Mouse (Mus musculus): Measurements from ENCODE around the gene Trabd2b.

Gene Trabd2b

DNA sequence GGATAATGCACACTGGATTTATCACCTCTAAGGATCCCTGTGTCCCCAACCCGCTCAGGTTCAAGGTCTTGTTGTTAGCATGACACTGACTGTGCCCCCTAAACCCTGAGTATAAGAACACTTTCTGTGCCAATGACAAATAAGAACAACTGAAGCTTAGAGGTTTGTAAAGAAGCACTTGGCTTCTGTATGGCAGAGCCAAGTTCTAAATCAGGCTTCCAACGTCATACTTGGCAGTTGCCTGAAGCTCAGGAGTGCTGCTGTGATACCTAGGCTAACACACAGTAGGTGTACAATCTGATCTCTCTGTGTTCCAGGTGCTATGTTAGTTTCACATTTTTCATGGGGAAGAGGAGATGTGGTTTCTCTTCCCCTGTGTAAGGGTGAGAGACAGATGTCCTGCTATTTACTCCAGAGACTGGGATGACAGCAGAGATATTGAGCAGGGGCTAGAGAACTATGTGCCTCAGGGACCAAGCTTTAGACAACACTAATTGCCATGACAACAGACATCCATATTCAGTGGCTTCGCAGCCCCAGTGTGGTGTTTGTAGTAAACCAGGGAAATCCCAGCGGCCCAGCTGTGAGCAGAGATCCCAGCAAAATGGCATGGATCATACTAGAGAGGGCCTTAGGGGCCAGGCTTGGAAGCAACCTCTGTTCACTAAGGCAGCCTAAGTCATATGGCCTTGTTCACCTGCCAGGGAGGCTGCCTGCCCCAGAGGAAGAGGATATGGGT is 89.3 kb downstream of the Trabd2b start:
- no peak for DNase-seq (ENCODE audit: low spot score)

DNA sequence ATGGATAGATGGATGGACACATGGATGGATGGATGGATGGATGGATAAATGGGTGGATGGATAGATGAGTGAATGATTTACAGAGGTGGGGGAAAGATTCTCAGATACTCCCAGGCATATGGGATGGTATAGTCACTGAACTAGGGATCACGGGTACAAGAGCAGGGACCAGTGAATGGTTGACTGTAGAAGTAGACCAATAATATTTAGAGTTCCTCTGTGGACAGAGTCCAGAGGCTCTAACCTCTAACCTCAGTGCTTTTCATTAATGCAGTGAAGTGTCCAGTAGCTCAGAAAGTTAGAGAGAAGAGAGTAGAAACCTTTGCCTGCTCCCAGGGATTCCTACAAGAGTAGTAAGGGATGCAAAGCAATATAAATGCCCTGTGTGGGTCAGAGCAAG is 93.1 kb downstream of the Trabd2b start:
- no peak for DNase-seq (ENCODE audit: low spot score)

DNA sequence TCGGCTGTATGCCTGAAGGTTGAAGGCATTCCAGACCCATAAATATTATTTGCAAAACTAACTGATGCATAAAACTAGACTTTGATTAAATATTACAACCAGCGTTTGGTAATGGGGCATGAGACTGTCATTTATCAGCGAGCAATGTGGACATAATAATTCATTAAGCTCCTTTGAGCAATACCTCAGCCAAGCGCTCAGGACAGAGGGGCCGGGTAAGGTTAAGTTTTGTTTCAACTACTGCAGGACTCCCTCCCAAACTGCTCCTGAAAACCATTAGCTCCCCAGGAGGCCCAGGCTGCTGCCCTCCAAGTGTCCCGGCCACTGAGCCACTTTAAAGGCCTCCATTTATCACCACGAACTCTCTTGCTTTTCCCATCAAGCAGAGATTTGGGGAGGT is 93.8 kb downstream of the Trabd2b start:
- DNase-seq (ENCODE audit: low spot score): no peak

DNA sequence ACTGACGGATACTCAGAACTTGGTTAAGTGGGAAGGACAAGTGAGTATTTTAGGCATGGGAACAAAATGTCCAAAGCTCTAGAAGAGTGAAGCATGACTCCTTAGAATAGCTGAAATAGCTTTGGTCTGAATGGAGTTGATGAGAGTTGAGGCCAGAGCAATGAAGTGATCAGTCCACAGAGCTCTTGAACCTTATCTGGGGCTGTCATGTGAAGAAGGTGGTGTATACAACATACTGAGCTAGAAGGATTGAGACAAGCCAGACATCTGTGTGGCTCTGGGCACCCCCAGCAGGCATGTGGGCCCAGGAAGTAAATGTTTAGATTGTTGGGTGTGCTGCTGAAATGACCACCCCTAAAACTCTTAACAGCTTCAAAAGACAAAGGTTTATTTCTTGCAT is 94.5 kb downstream of the Trabd2b start:
- DNase-seq (ENCODE audit: low spot score): no peak

DNA sequence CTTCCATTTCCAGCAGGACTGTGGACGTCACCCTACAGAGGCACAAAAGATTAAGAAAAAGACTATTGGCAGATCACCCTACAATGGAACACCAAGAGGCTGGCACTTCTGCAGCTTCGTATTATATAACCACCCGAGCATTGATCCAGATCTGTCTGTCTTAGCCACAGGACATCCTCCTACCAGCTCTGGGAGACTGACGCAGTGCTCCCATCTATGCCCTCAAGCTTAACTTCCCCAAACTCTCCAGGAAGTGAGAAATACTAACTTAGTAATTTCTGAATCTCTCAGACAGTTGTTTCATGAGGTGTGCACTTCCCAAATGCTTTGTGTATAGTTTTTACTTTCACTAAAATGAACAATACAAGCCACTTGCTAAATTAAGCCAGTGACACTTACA is 95.1 kb downstream of the Trabd2b start:
- no peak for DNase-seq (ENCODE audit: low spot score)

DNA sequence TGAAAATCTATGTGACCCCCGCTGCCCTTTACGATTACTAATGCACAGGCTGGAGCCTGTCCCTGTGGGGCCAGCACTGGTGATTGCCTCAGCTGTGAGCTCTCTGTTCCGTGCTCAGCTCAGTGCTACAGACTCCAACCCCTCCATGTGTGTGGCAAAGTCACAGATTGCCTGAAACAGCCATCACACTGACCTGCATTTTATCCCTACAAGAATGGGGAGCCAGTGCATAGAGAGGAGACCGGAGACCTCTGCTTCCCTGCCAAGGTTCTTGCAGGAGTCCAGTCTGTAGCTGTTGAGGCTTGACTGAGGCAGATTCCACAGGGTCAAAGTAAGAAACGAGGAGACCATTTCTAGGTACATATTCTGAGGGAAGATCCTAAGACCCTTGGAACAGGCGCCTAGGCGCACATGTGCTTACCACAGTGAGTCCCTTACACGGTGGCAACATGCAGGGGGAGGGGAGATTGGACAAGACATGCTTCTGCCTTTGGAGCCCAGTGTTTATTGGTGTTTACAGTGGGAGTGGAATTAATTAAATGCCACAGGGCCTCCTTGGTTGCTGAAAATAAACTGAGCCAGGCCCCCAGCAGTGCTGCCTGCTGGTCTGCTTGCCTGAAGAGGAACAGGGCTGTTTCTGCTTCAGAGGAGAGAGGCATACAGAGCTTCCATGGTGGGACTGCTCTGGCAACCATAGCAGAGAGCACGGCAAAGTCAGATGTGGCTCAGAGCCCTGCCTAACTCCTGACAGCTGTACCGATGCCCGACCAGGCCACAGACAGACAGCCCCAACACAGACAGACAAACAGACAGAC is 97.9 kb downstream of the Trabd2b start:
- no peak for DNase-seq (ENCODE audit: low spot score)

DNA sequence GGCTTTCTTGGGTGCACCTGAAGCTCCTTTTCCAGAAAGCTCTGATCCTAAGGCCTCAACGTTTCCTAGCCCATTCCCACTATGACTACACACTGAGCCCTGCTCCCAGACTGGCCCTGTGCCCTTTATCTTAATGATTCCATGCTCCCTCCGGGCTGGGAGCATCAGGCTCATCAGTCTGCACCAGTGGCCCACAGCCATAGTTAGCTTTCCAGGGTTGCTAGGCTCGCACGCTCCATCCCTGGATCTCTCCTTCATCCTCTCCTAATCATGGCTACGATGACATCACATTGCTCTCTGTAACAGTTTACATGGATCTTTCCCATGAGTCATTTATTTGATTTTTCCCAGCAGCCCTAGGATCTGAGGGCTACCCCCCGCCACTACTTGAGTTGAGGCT is 103.1 kb downstream of the Trabd2b start:
- no peak for DNase-seq (ENCODE audit: low spot score)

DNA sequence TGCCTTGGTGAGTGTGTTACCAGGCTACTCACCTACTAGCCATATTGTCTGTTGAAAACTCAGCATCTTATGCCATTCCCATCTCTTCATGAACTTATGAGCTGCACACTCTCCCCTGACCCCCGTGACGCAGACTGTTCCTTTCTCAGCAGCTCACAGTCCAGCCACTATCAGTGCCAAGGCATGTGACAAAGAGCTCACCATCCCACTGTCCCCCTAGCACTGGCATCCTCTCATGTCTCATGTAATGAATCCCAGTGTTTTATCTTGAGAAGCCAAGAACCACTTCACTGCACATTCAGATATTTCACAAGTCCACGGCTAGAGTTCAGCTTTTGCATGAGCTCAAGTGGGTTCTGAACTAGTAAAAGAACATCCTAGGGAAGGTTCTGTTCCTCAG is 105.1 kb downstream of the Trabd2b start:
- DNase-seq (ENCODE audit: low spot score): no peak

DNA sequence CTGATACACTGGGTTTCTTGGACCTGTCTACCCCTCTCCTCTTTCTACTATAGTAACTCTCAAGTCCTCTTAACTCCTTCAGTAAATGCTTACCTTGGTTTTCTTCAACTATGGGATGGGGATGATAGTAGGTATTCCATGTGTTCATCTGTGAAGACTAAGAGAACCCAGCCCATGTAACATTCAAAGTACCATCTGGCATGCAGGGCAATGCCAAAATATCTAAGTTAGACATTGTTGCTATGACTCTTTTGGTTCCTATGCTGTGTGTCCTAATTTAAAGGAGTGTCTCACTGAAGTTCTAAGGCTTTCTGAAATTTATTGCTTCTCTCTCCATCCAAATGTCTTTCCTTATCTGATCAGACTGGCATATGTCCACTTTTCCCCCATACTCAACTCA is 106.6 kb downstream of the Trabd2b start:
- no peak for DNase-seq (ENCODE audit: low spot score)

DNA sequence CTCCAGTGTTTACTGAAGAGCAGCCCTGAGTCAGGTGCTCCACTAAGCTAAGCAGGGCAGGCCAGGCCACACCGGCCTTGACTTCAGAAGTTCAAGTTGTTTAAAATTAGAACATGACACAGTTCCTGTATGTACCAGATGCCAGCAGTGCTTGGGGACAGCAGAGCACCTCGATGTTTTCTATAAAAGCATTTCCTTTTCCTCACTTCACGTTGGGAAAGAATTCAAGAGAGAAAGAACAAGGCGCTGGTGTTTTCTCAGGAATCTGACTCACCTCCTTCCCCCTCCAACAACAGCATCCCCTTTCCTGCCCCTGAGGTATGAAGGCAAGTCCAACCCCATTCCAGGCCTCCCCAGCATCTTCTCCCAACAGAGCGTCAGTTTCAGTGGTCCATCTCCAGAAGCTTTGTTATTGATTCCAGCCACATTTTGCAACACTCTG is 108.8 kb downstream of the Trabd2b start:
- no peak for DNase-seq (ENCODE audit: low spot score)

DNA sequence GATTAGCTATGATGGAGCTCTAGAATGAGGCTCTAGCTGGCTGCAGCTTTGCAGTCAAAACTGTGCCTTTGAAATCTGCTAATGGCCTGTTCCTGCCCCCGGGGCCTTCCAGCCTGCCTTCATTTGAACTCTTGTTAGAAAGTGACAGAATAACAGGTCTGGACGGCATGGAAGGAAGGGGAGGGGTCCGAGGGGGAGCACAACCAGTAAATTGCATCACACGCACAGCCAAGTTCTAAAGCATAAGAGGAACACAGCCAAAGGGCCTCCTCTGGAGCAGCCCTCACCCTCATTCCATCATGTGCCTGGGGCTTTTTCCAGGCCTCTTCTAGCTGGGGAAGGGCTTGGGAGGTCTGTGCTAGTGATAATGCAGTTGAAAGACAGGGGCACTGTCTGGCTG is 110.1 kb downstream of the Trabd2b start:
- no peak for DNase-seq (ENCODE audit: low spot score)

DNA sequence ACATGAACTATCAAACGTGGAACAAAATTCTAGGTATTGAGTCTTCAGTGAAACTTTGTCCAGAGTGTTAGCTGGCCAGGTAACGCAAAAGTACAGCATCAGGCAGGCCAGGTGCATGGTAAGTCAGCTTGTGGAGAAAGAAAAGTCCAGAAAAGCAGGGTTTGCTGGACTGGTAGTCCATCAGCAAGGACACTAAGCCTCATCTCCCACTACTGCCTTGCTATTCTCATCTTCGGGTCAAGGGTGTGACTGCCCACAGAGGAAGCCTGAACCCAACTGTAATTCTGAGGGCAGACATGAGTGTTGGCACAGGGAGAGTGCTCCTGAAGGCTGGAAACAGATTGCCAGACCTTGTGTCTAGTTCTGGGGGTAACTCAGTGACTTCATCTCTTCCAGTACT is 111.5 kb downstream of the Trabd2b start:
- DNase-seq (ENCODE audit: low spot score): no peak

DNA sequence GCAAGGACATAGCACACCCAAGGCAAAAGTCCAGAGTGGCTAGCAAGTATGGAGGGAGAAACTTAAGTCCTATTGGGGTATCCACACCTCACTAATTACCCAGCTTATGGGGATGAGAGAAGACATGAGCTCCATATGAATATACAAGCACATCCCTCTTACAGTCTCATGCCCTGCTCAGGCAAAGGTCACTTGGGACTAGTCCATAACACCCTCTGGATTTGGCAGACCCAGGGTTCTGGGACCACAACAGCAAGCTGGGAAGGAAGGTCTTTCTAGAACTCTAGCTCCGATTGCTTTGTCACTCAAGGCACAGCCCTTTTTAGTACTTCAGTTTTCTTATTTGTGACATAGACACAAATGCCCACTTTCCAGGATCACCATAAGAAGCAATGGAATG is 112.0 kb downstream of the Trabd2b start:
- DNase-seq (ENCODE audit: low spot score): no peak

DNA sequence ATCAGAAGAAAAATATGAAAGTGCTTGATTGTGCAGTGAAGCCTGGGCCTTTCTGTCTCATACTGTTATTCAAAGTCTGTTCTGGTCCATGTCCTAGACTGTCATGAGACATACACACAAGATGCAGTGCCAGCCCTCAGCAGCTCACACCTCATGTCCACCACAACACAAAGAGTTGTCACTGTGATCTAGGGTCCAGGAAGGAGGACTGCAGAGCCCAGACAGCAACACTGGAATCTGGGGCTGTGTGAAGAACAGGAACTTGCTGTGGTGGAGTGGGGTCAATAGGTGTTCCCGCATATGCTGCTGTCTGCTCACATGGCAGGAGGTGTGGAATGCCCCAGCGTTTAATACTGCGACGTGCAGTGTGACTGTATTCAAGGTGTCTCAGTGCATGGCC is 112.8 kb downstream of the Trabd2b start:
- DNase-seq (ENCODE audit: low spot score): no peak

DNA sequence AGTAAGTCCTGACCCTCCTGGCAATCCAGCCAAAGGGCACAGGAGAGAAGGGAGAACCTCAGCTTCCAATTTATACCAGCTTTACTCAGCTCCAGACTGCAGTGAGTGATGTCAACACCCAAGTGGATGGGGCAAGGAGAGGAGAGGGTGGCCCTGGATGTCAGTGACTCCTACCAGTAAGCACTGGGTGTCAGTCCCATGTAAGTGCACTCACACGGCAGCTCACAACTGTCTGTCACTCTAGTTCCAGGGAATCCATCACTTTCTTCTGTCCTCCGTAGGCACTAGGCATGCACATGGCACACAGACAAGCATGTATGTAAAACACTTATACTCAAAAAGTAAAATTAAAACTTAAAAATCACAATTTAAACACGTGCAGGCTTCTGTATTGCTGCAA is 113.4 kb downstream of the Trabd2b start:
- no peak for DNase-seq (ENCODE audit: low spot score)

DNA sequence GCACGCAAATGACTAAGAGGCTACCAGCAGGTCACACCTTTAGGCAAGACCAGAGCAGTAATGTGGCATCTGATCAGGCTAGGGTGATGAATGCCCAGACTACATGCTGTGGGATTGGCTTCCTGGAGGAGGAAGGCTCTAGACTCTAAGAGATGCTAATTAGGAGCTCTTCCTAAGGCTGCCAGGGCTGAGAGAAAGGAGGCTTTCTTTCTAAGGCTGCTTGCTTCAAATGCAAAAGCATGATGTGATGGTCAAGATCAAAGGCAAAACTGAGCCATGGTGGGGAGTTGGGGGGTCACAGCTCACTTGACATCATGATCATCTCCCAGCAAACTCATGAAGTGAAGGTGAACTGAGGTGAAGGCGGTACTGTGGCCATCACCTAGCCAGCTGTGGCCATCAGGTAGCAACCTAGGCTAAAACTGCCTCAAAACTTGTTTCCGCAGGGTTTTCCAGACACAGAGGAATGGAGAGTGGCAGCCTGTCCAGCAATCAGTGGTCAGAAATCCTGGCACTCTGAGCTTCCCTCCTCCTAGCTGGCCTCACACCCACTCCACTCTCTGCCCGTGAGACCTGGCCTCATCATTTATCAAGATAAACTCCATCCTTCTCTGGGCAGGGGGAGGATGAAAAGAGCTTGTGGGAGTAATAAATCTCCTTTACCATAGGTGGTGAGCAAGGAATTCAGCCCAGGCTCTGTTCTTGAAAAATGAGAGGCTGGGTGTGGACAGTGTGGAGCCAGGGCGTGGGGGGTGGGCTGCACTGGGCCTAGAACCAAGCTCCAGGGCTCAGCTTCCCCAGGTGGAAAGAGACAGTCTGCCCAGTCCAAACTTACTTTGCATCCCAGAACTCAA is 117.0 kb downstream of the Trabd2b start:
- no peak for DNase-seq (ENCODE audit: low spot score)

DNA sequence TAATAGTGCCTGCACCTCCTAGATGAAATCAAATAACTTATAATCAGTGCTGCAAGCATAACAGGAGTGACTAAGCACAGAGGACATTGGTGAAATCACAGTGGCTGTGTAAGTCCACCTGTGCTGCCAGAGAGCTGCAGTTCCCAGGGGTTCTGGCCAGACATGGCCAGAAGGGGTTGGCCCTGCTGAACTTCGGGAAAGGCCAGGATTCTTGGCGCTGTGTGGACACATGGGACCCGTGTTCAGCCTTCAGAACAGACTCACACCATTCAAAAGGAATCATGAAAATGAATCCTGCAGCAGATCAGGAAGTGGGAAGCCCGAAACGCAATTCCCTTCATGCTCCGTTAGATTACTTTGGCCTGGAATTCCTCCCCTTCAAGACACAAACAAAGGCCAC is 125.1 kb downstream of the Trabd2b start:
- no peak for DNase-seq (ENCODE audit: low spot score)

DNA sequence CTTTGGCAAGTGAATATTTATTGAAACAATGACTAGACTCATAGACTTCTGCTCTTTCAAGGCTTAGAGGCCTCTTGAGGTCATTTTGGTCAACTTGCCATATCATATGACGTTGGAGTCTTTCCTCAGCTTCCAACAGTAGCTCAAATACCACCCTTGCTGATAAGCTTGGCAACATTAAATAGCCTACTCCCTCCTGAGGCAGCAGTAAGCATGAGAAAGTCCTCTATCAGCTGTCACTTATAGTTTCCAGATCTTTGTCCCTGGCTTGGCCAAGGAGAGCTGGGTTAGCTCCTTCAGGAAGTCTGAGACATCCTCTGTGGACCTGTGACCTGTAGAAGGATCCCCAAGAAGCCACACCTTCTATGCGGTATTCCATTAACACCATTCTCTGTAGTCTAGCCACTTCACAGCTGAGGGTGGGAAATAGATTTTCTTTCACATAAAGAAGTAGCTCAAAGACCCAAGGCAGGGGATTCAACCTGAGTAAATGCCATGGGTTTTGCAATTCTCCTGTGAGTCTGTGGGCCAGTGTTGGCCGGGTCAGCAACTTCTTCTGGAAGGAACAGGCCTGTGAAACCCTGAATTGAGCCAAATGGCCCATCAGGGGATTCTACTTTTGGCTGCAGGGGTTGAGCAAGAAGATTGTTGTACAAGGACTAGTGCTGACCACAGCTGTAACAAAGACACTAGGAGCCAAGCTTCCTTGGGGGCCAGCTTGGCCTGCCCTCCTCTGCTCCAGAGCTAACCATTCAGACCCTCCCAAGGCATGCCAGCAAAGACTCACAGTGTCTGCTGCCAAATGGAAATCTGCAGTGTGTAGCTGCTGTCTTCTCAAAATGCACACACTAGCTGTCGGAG is 127.6 kb downstream of the Trabd2b start:
- no peak for DNase-seq (ENCODE audit: low spot score)

DNA sequence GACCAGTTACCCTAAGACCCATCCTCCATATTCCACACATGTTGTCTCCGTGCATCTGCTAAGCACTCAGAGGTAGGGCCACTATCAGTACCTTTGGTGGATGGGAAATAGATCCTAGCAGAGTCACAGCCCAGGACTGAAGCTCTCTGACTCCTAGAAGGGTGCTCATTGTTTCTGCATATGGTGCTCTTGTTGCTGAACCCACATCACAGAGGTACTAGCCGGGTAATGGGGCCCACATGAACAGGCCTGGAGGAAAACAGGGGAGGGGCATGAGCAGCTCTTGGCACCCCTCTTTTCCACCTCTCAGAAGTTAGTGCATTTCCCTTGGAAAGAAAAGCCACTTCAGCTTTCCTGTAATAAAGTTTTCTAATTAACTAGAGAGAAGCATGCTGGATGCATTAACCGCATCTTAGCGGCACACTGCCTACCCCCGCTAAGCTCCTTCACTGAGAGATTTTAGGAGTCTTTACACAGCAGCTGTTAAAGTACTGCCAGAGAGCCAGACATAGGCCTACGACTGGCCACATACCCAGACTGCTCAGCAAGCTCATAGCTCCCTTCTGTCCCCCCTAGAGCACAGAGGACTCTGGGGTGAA is 131.0 kb downstream of the Trabd2b start:
- DNase-seq (ENCODE audit: low spot score): no peak

DNA sequence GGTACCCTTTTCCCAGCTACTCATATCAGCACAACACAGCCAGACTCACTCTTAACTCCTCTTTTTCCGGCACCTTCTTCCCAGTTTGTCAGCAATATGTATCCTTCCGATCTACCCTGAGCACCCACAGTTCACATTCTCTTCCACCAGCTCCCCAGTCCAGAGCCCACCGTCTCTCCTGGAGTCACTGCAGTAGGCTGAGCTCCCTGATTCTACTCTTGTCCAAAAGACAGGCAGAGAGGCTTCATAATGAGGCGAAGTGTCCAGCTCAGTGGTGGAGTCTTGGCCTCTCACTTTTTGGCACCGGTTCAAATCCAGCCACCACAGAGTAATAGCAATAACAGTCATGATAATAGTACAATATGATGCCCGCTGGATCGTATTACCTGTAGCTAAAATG is 133.5 kb downstream of the Trabd2b start:
- DNase-seq (ENCODE audit: low spot score): no peak

DNA sequence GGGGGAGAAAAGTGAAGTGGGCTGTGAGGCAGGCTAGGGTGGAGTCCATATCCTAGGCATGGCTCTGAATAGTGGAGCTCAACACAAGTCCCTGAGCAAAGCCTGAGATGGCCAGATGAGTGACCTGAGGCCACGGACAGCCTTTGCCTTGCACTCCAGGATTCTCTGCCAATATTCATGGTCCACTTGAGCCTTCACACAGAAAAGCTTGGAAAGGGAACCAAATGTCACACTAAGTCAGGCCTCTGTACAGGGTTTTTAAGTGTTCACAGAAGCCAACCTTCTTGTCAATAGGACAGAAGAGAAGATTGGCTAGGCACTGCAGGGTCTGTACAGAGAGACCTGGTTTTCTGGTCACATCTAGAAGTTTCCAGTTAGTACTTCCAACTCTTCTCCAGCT is 134.7 kb downstream of the Trabd2b start:
- DNase-seq (ENCODE audit: low spot score): no peak
